Mouse (Mus musculus) brain, embryonic 14.5 days (tissue): ENCODE results near the gene Pank1. TPM values are rescaled to one million over a fixed set of nuclear protein-coding genes. Genes with fewer than 3 reads are reported as not detected.

ENCODE experiments used
- DNase-seq: peaks from one replicate; pipeline ENCODE4 v3.0.0-alpha.2; 2011; ENCODE audit warnings: low read depth
- CTCF ChIP-seq: fragments of 200-500 bp; IDR thresholded peaks from 2 replicates; pipeline ENCODE4 v1.5.1; 2012; ENCODE audit warnings: inconsistent platforms, mild to moderate bottlenecking, moderate library complexity, borderline replicate concordance; ENCODE audit not compliant: insufficient read depth, insufficient read length; ENCODE audit errors: extremely low read depth
- POLR2A ChIP-seq: fragments of 200-500 bp; IDR thresholded peaks from 2 replicates; pipeline ENCODE4 v1.6.1; 2012; ENCODE audit warnings: mild to moderate bottlenecking, inconsistent platforms, borderline replicate concordance; ENCODE audit not compliant: poor library complexity, insufficient read depth, insufficient read length, severe bottlenecking; ENCODE audit errors: extremely low read depth
- polyA plus RNA-seq: library from polyadenylated mRNA; depleted of rRNA; stranded (reverse); fragments of >200 nt; gene quantifications from 2 replicates; pipeline ENCODE4 v1.2.3, GENCODE M21; 2012

The Pank1 gene
- polyA plus RNA-seq, 1 experiment, result 6.6 TPM

DNA sequence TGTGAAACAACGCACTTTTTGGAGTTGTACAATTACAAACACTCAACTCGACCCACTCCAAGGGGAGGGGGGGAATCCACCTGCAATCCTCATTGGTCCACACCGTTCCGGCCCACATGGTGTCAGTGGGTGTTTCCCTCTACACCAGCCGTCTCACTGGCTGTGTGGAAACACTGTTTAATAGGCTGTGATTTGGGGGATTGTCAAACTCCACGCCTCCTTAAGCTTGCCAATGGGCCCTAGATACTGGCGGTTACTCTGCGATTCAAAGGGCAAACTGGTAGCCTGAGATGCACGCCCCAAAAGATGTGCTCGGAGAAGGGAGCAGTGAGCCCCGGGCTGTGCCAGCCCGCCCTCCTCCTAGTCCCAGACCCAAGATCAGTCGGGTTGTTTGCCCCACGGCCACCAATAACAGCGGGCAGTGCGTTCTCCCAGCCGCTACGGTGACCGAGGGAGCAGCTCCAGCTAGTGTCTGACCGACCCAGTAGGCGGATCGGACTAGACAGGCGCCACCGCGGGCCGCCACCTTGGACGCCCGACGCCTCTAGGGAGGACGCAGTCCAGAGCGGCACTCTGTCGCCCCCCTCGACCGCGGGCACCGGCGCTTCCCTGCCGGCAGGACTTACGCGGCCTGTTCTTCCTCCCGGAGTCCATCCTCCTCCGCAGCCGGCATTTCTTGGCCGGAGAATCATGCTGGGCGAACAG, 1.2 kb downstream of the Pank1 start:
- peak; percentile 98 for DNase-seq
- TF ChIP-seq CTCF, result peak; percentile 8; the same call in 1 of the 2 replicates
- TF ChIP-seq POLR2A, result peak; percentile 1; the same call in 1 of the 2 replicates

DNA sequence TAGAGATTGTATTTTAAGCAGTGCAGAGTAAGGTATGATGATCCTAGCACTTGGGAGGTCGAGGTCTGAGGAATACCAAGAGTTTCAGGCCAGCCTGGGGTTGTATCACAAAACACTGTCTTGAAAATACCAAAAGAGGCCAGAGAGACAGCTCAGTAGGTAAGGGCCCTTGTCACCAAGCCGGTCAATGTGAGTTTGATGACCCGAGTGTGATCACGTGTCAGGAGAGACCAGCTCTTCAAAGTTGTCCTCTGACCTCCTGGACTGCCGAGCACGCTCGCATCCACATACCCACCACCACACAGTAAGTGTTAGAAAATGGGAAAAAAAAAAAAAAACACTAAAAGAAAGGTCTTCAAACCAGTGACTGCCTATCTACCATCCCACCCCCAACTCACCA, 2.6 kb downstream of the Pank1 start:
- no peak for TF ChIP-seq CTCF
- TF ChIP-seq POLR2A, result no peak
- no peak for DNase-seq

DNA sequence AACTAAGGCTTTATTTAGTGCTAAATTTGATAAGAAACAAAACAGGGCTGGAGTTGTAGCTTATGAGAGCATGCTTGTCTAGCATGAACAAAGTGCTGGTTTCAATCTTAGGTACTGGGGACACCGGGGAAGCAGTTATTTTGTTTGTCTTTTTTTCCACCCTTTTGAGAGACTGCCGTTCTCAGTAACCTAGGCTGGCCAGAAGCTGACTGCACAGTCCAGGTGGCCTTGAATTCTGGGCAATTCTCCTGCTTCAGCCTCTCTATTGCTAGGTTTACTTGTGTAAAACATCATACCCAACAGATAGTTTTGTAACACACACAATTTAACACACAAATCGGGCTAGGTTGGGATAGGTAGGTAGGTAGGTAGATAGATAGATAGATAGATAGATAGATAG, 9.9 kb downstream of the Pank1 start:
- no peak for TF ChIP-seq CTCF
- no peak for TF ChIP-seq POLR2A
- DNase-seq, result no peak

- no peak for DNase-seq
- TF ChIP-seq POLR2A, result no peak
- TF ChIP-seq CTCF, result no peak
Measured at GRCm38 (mm10) chr19:34868093-34868741, 11.0 kb downstream of the Pank1 start.

- DNase-seq, result no peak
- TF ChIP-seq POLR2A (no peak), CTCF (no peak)
Measured at GRCm38 (mm10) chr19:34863737-34864136, 15.5 kb downstream of the Pank1 start.

DNA sequence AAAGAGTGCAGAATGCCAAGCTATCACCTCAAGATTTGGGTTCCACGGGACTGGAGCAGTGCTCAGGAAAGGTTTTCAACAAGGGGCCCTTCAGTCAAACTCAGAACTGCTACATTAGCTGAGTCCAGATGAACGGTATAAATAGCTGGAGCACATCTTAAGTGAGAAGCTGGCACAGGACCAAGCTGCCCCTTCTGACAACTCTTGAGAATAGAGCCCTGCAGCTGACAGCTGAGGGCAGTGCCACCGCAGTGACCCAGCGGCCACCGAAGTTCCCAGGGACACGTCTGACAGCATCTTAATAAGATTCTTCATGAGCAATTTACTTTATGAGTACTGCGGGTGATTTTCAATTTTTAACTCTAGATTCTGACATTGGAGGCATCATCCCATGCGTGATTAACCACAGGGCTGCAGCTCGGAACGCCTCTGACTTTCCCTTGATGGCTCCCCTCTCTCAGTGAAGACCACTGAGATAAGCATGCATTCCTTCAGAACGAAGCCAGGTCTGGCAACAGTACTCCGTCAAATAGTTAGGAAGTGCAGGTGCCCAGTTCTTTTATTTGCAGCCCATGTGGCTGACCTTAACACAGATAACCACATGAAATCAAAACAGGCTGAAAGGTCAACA, 23.1 kb downstream of the Pank1 start:
- DNase-seq, result peak; percentile 47

DNA sequence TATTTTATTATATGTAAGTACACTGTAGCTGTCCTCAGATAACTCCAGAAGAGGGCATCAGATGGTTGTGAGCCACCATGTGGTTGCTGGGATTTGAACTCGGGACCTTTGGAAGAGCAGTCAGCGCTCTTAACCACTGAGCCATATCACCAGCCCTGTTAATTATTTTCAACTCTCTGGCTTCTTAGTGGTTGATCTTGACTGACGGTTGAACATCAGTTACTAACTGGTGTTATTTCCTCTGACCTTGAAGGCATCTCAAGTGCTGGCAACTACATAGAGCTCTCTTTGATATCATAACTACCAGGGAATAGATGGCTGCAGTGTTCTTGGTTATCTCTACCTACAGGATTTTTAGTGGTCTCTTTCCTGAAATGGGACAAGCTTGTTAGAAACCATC, 28.1 kb downstream of the Pank1 start:
- no peak for DNase-seq
- TF ChIP-seq CTCF, result no peak
- TF ChIP-seq POLR2A, result no peak

More for the DNA sequence above, 23.1 kb downstream of the Pank1 start:
- TF ChIP-seq CTCF, result no peak
- no peak for TF ChIP-seq POLR2A

GRCm38 (mm10) chr19:34849426-34849825, 29.8 kb downstream of the Pank1 start:
- TF ChIP-seq POLR2A (no peak), CTCF (no peak)
- no peak for DNase-seq

DNA sequence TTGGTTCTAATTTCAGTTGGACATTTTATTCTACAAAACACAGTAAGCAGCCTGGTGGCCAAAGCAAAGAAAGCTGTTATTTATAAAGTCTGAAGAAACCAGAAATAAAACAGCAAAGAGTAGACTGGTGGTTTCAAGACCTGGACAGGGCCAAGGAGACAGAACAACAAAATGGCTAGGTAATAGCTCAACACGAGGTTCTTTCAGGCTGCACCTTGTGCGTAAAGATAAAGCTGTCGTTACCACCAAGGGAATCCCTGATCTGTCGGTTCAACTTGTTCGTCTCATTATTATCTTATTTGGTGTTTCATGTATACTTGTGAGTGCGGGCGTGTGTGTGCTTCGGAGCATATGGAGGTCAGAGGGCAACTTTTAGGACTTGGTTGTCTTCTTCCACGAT, 31.1 kb downstream of the Pank1 start:
- TF ChIP-seq POLR2A (no peak), CTCF (no peak)
- no peak for DNase-seq

DNA sequence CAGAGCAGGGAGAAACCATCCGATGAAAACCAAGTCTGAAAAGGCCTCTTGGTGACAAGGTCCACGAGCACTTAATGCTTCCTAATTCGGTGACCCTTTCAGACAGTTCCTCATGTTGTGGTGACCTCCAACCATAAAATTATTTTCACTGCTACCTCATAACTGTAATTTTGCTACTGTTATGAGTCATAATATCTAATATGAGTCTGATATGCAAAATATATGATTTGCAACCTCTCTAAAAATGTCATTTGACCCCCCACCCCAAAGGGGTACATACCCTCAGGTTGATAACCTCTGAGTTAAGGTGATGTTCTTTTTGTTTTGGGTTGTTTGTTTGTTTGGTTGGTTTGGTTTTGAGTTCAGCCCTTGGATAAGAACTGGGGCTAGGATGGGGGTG, 32.2 kb downstream of the Pank1 start:
- no peak for TF ChIP-seq POLR2A
- TF ChIP-seq CTCF, result no peak
- DNase-seq, result no peak

DNA sequence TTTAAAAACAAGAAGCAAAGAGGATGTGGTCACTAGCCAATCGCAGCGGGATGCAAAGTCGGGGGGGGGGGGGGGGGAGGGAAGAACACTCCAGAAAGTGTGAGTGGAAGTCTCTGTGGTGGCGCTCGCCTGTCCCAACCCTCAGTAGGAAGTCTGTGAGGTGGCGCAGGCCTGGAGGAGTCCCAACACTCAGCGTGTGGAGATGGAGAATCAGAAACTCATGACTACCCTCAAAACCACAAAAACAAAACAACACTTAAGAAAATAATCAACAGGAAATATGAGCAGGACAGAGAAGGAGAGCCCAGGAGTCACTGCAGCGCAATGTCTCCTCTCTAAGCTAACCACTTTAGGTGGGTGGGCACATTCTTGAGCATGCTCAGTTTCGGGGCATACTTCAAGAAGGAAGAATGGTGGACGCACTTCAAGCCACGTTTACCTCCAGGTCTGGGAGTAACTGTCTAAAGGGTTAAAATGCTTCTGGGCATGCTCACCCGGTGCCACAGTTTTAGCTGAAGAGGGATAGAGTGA, 32.7 kb downstream of the Pank1 start:
- TF ChIP-seq POLR2A, result no peak
- TF ChIP-seq CTCF, result no peak
- no peak for DNase-seq
